Mouse (Mus musculus): ENCODE measurements around the gene Tspan31. TPM values are rescaled to one million over a fixed set of nuclear protein-coding genes. Genes with fewer than 3 reads are reported as not detected.
A peak's percentile ranks its signal among the peaks of the same experiment; 100 is the strongest.

The Tspan31 gene
- 4.8 and 51.5 TPM in 2 replicates for polyA plus RNA-seq (2012; ENCODE audit: insufficient read depth, low replicate concordance)

DNA sequence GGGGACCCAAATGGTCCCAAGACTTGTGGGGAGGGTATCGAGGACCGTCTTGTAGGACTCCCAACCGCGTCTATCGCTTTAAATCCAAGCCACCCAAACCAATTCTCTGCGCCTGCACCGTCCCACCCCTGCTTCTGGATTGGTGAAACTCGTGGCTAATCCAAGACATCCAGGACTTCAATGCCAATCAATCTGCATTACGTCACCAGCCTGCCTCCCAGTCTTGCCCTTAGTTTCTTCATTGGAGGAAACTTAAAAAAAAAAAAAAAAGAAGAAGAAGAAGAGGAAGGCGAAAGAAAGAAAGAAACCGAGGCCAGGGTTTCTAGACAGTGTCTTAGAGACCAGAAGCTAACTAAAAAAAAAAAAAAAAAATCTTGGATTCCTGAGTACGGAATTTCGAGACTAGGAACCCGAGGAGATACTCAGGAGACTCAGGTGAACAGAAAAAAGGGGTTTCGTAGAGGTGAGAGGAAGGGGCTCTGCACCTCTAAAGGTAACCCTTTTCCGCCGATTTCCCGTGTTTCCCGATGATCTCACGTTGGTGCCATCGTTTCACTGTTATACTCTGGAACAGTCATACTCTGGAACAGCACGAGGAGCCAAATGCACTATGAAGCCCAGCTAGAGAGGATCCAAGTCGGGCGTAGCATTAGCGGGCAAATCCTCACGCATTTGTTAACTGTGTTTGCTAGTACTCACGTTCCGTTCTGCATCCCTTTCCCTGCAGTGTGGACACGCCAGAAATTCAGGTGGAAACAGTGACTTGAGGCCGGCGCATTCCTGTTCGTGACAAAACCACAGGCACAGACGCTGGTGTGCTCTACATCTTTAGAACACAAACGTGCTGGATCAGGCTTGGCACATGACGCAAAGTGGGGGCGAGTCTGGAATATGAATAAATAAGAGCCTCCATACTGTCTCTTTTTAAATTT is at the start of gene Tspan31:
Gene Tspan31 (minus strand): TSS at position 75 of the 932 bp plus-strand sequence.
- no peaks in the 10 kb centered on the region for H3K9me3 ChIP-seq
- no peak for TF ChIP-seq FLI1 (IDR thresholded peaks at IDR 0.05; ENCODE audit: low read length)
- no peak for TF ChIP-seq GATA1 (IDR thresholded peaks at IDR 0.05; ENCODE audit: borderline replicate concordance, low read length)
- peaks cover 34% of the 10 kb centered on the region for H3K36me3 ChIP-seq (replicated peaks; ENCODE audit: low read length)
- H3K27me3 ChIP-seq (replicated peaks) = no peaks in the 10 kb centered on the region
- H3K4me1 ChIP-seq = peaks cover 55% of the 10 kb centered on the region
- peak within 1 kb of the TSS; percentile 89 for H3K4me3 ChIP-seq (replicated peaks)

DNA sequence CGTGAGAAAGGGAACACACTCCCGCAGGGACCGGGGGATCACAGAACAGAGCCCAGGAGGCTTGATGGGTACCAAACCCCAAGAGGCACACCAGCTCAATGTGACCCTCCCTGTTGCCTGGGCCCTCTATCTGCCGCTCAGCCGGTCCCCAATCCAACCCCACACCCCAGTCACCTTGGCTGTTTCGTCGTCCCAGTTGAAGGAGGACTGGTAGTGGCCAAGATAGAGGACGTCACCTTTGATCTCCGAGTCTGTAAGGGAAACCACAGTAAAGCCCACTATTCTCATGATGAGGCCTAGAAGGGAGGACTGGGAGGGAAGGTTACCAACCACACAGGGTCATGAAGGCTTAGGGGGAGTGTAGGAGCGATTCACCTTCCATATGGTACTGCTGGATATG is 49.2 kb upstream of the Tspan31 start:
- H3K36me3 ChIP-seq (replicated peaks; ENCODE audit: low read length) = peaks cover 54% of the 10 kb centered on the region
- no peak overlapping the region for H3K4me3 ChIP-seq (replicated peaks)
- H3K27me3 ChIP-seq (replicated peaks) = no peaks in the 10 kb centered on the region
- H3K9me3 ChIP-seq = no peaks in the 10 kb centered on the region
- no peak for TF ChIP-seq FLI1 (IDR thresholded peaks at IDR 0.05; ENCODE audit: low read length)
- no peak for TF ChIP-seq GATA1 (IDR thresholded peaks at IDR 0.05; ENCODE audit: borderline replicate concordance, low read length)
- peaks cover 63% of the 10 kb centered on the region for H3K4me1 ChIP-seq

DNA sequence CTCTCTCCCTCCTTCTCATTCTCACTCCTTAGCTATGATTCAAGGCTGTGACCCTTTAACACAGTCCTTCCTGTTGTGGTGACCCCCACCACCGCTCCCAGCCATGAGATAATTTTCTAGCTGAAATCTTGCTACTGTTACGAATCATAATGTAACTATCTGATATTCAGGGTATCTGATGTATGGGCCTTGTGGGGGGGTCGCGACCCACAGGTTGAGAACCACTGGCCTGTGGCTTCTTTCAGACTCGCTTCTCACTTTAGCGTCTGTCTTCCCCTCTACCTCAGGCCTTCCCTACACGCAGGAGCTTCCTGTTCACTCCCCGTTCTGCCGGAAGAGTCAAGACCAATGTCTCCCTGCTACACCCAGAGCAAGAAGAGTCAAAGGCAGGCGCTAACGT is 48.4 kb upstream of the Tspan31 start:
- no peak overlapping the region for H3K4me3 ChIP-seq (replicated peaks)
- no peaks in the 10 kb centered on the region for H3K27me3 ChIP-seq (replicated peaks)
- peaks cover 61% of the 10 kb centered on the region for H3K4me1 ChIP-seq
- H3K36me3 ChIP-seq (replicated peaks; ENCODE audit: low read length) = peaks cover 60% of the 10 kb centered on the region
- no peaks in the 10 kb centered on the region for H3K9me3 ChIP-seq
- TF ChIP-seq GATA1 (IDR thresholded peaks at IDR 0.05; ENCODE audit: borderline replicate concordance, low read length) = no peak
- TF ChIP-seq FLI1 (IDR thresholded peaks at IDR 0.05; ENCODE audit: low read length) = no peak

DNA sequence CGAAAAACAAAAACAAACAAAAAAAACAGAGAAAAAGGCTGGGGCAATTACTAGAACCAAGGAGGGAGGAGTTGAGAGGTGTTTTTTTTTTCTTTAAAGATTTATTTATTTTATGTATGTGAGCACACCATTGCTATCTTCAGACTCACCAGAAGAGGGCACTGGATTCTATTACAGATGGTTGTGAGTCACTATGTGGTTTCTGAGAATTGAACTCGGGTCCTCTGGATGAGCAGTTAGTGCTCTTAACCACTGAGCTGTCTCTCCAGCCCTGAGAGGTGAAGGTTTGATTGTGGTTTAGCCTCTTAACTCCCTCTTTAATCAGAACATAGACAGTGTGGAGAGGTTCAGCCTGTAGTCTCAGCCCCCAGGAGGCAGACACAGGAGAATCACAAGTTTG is 45.0 kb upstream of the Tspan31 start:
- Histone ChIP-seq H3K36me3 (replicated peaks; ENCODE audit: low read length) (peaks cover 85% of the 10 kb centered on the region), H3K4me3 (replicated peaks) (no peak overlapping the region), H3K9me3 (no peaks in the 10 kb centered on the region), H3K4me1 (peaks cover 49% of the 10 kb centered on the region), H3K27me3 (replicated peaks) (no peaks in the 10 kb centered on the region)
- TF ChIP-seq GATA1 (IDR thresholded peaks at IDR 0.05; ENCODE audit: borderline replicate concordance, low read length) = no peak

DNA sequence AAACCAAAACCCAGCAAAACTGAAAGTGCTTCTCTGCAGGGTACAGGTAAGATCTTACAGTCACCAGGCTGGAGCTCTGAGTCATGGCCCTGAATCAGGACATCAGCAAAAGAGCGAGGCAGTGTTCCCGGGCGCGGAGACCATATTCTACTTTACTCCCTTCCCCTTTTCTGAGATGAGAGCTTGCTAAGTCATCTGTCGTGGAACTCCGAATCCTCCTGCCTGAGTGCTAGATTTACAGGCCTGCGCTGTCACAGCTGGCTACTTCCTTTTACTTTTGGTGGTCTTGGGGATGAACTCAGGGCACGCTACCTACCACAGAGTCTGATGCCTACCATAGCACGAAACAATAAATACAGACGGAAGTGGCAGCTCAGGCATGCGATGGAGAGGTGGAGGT is 44.3 kb upstream of the Tspan31 start:
- no peak for TF ChIP-seq FLI1 (IDR thresholded peaks at IDR 0.05; ENCODE audit: low read length)
- no peak for TF ChIP-seq GATA1 (IDR thresholded peaks at IDR 0.05; ENCODE audit: borderline replicate concordance, low read length)

DNA sequence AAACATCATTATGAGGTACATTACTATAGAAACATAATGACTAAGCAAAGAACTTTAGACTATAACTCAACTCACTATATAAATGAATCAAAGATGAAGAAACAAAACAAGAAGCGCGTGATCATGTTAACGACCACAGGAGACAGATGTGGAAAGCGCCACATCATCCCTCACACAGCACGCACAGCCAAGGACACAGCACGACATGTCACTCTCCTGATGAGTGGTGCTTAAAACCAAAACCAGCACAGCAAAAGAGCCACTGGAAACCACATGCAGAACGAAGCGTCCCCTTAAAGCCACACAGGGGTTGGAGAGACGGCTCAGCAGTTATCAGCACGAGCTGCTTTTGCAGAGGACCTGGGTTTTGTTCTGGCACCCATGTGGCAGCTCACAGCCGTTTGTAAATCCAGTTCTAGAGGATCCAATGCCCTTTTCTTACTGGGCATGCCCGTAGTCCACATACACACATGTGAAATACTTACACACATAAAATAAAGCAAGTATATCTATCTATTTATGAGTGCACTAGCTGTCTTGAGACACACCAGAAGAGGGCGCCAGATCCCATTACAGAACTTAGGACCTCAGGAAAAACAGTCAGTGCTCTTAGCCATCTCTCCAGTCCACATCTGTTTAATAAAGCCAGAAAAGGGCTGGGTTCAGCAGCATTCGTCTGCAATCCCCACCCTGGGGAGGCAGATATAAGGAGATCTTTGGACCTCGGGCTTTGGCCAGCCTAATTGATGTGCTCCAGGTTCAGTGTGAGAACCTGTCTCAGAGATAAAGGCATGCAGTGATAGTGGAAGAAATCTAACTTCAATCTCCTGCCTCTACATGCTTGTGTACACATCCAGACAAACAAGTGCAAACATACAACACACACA is 41.2 kb upstream of the Tspan31 start:
- TF ChIP-seq GATA1 (IDR thresholded peaks at IDR 0.05; ENCODE audit: borderline replicate concordance, low read length) (no peak), FLI1 (IDR thresholded peaks at IDR 0.05; ENCODE audit: low read length) (no peak)
- H3K4me3 ChIP-seq (replicated peaks) = no peak overlapping the region
- no peaks in the 10 kb centered on the region for H3K9me3 ChIP-seq
- peaks cover 51% of the 10 kb centered on the region for H3K4me1 ChIP-seq
- H3K36me3 ChIP-seq (replicated peaks; ENCODE audit: low read length) = peaks cover 84% of the 10 kb centered on the region
- no peaks in the 10 kb centered on the region for H3K27me3 ChIP-seq (replicated peaks)

More for the DNA sequence above, 44.3 kb upstream of the Tspan31 start:
- H3K9me3 ChIP-seq = no peaks in the 10 kb centered on the region
- H3K4me3 ChIP-seq (replicated peaks) = no peak overlapping the region
- H3K27me3 ChIP-seq (replicated peaks) = no peaks in the 10 kb centered on the region
- peaks cover 47% of the 10 kb centered on the region for H3K4me1 ChIP-seq
- peaks cover 84% of the 10 kb centered on the region for H3K36me3 ChIP-seq (replicated peaks; ENCODE audit: low read length)

DNA sequence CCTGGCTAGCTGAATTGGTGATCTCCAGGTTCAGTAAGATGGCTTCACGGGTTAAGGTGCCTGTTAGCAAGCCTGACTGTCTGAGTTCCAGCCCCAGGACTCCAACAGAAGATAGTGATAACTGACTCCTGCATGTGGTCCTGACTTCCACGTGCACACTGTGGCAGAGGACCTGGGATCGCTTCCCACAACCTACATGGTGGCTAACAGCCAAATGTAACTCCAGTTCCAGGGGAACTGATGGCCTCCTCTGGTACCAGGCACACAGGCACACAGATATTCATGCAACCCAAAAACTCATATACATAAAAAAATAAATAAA is 38.2 kb upstream of the Tspan31 start:
- H3K9me3 ChIP-seq = no peaks in the 10 kb centered on the region
- no peaks in the 10 kb centered on the region for H3K27me3 ChIP-seq (replicated peaks)
- H3K4me1 ChIP-seq = peaks cover 60% of the 10 kb centered on the region
- no peak overlapping the region for H3K4me3 ChIP-seq (replicated peaks)
- TF ChIP-seq GATA1 (IDR thresholded peaks at IDR 0.05; ENCODE audit: borderline replicate concordance, low read length) = no peak
- no peak for TF ChIP-seq FLI1 (IDR thresholded peaks at IDR 0.05; ENCODE audit: low read length)
- peaks cover 85% of the 10 kb centered on the region for H3K36me3 ChIP-seq (replicated peaks; ENCODE audit: low read length)

DNA sequence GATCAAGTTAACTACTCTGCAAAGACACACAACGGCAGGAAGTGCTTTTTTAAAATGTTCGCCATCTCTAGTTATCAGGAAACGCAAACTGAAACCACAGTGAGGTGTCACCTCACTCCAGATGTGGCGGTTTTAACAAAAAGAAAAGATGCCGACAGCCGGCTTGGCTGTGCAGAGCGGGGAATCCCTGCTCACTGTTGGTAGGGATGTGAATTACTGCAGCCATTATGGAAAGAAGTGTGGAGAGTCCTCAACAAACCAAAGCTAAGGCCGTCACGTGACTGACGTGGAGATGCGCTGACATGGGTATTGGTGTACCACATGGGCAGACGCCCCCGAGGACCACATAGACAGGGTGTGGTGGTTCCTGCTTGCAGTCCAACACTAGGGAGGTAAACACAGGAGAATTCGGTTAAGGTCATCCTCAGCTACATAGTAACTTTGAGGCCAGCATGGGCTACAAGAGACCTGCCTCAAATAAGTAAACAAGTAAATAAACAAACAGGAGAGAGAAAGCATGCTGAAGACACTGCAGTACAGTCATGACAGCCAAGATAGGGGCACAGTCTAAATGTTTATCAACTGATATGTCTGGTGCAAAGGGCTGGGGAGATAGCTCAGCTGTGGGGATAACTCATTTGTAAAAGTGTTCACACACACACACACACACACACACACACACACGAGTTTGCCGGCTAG is 37.6 kb upstream of the Tspan31 start:
- H3K27me3 ChIP-seq (replicated peaks) = no peaks in the 10 kb centered on the region
- peak overlapping the region; percentile 62 for H3K4me3 ChIP-seq (replicated peaks)
- peaks cover 65% of the 10 kb centered on the region for H3K4me1 ChIP-seq
- peaks cover 85% of the 10 kb centered on the region for H3K36me3 ChIP-seq (replicated peaks; ENCODE audit: low read length)
- TF ChIP-seq FLI1 (IDR thresholded peaks at IDR 0.05; ENCODE audit: low read length) (no peak), GATA1 (IDR thresholded peaks at IDR 0.05; ENCODE audit: borderline replicate concordance, low read length) (no peak)
- H3K9me3 ChIP-seq = no peaks in the 10 kb centered on the region

DNA sequence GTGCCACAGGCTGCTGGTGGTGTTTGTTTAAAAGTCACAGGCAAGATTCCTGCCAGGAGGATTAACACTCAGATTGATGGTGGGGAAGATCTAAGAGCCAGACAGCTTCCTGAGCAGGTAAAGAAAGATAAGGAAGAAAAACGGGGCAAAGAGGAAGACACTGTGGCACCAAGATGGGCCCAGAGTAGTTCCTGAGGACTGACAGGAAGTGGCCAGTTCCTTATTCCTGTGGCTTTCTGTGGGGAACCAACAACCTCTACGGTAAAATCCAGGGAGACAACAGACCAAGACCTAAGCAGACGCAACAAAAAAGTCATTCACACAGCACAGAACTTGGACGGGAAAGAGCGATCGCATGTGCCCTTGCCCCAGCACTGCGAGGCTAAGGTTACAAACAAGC is 33.6 kb upstream of the Tspan31 start:
- Histone ChIP-seq H3K9me3 (no peaks in the 10 kb centered on the region), H3K36me3 (replicated peaks; ENCODE audit: low read length) (peaks cover 93% of the 10 kb centered on the region), H3K27me3 (replicated peaks) (no peaks in the 10 kb centered on the region), H3K4me1 (peaks cover 78% of the 10 kb centered on the region), H3K4me3 (replicated peaks) (peak overlapping the region; percentile 84)
- no peak for TF ChIP-seq FLI1 (IDR thresholded peaks at IDR 0.05; ENCODE audit: low read length)
- no peak for TF ChIP-seq GATA1 (IDR thresholded peaks at IDR 0.05; ENCODE audit: borderline replicate concordance, low read length)
